Mouse (Mus musculus) heart, embryonic 16.5 days (tissue): ENCODE data around the gene Mdfi. TPM values are rescaled to one million over a fixed set of nuclear protein-coding genes. Genes with fewer than 3 reads are reported as not detected.
"Not testable (repeated sequence)": the region's sequence is repeated elsewhere in the genome, so short reads cannot be mapped to it uniquely, and the experiment has no call there.

Source experiments
- ATAC-seq: fragments of 200-750 bp; cut with Nextera tagmentation; replicated peaks from 2 replicates; pipeline ENCODE4 v1.8.0; 2017; ENCODE audit warnings: moderate number of reproducible peaks; ENCODE audit not compliant: insufficient read depth, low FRiP score; ENCODE audit errors: extremely low read depth
- H3K27ac ChIP-seq: fragments of 300-500 bp; sonication (generic); 2 replicates; pipeline ENCODE4 v1.5.1; 2014; ENCODE audit warnings: mild to moderate bottlenecking, low read length, control low read depth, moderate library complexity
- H3K27me3 ChIP-seq: fragments of 300-500 bp; sonication (generic); 2 replicates; pipeline ENCODE4 v1.6.1; 2014; ENCODE audit warnings: low read length, mixed read lengths; ENCODE audit not compliant: control insufficient read depth, insufficient read depth
- H3K36me3 ChIP-seq: fragments of 300-500 bp; sonication (generic); 2 replicates; pipeline ENCODE4 v1.6.1; 2014; ENCODE audit not compliant: control insufficient read depth, insufficient read depth
- H3K4me1 ChIP-seq: fragments of 300-500 bp; sonication (generic); 2 replicates; pipeline ENCODE4 v1.6.1; 2014; ENCODE audit warnings: low read length, mixed read lengths; ENCODE audit not compliant: control insufficient read depth, insufficient read depth
- H3K4me2 ChIP-seq: fragments of 300-500 bp; sonication (generic); 2 replicates; pipeline ENCODE4 v1.6.1; 2014; ENCODE audit warnings: low read depth, mild to moderate bottlenecking, control low read depth, low read length
- H3K4me3 ChIP-seq: fragments of 300-500 bp; sonication (generic); 2 replicates; pipeline ENCODE4 v1.5.1; 2014; ENCODE audit warnings: mild to moderate bottlenecking, control low read depth, low read length
- H3K9ac ChIP-seq: fragments of 300-500 bp; sonication (generic); 2 replicates; pipeline ENCODE4 v1.6.1; 2014; ENCODE audit warnings: low read length, control low read depth
- H3K9me3 ChIP-seq: fragments of 300-500 bp; sonication (generic); replicated peaks from 2 replicates; pipeline ENCODE4 v1.6.1; 2016; ENCODE audit warnings: low read length; ENCODE audit not compliant: control insufficient read depth
- WGBS: fragments of 180-500 bp; shearing (Covaris S2); extraction: QIAGEN DNeasy Blood & Tissue Kit; methylation state at CpG from one replicate; pipeline ENCODE4 v1.1.7; 2014; 5-methylcytosine and 5-hydroxymethylcytosine counted together
- polyA plus RNA-seq: library from polyadenylated mRNA; unstranded; fragments of >200 nt; fragmentation: Nextera tagmentation; extraction: Ambion mirVana; gene quantifications from 2 replicates; pipeline ENCODE4 v1.2.1, GENCODE M21; 2015

Mdfi gene
- polyA plus RNA-seq, 1 experiment from 2014 or later = 9.7 TPM

DNA sequence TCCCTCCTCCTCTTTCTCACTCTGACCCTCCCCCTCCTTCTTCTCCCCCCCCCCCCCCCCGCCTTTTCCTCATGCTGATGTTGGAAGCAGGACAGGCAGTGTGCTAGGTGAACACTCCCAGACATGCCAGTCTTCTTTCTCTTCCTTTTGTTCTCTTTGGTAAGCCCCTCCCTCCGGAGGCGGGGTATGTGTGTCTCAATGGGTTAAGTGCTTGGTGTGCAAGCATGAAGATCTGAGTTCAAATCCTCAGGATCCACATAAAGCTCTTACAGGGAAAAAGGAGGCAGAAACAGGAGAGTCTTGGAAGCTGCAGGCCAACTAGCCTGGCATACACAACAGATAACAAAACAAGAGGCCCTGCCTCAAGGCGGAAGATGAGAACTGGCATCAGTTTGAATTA lies 18.8 kb upstream of the Mdfi start:
- H3K9me3 ChIP-seq = peaks cover 2% of the 10 kb centered on the region; the same call in 1 of the 2 replicates
- 88% methylated on average over 3 of the region's 4 CpGs for WGBS
- no peak for ATAC-seq

DNA sequence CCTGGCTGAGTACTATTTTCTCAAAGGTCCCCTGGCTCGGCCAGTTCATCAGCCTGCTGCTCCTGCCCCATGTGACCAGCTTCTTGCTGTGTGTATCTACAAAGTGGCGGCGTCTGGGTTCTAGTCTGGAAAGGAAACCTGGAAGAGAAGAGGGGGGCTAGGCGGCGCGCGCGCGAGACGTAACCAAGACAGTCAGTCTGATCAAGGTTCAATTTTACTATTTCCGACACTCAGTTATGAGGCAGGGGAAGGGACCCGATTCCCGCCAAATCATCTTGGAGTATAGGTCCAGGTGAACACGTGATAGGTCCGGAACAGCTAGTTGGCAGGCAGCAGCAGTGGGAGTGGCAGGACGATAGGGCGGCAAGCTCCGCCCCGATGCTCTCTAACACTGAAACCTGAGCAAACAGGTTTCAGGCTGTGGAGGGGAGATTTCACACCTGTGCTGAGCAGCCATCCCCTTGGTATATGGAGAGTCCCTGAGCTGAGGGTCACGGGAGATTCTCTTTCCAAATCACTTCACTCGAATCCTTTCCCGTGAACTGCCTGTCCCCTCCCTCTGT lies 17.4 kb upstream of the Mdfi start:
- peak overlapping the region; percentile 50 for H3K9ac ChIP-seq

More for the DNA sequence above, 18.8 kb upstream of the Mdfi start:
- Histone ChIP-seq H3K4me1 (peaks cover 29% of the 10 kb centered on the region), H3K27ac (no peak overlapping the region), H3K27me3 (no peaks in the 10 kb centered on the region), H3K9ac (no peak overlapping the region), H3K36me3 (no peaks in the 10 kb centered on the region), H3K4me2 (no peak overlapping the region), H3K4me3 (no peak overlapping the region)

DNA sequence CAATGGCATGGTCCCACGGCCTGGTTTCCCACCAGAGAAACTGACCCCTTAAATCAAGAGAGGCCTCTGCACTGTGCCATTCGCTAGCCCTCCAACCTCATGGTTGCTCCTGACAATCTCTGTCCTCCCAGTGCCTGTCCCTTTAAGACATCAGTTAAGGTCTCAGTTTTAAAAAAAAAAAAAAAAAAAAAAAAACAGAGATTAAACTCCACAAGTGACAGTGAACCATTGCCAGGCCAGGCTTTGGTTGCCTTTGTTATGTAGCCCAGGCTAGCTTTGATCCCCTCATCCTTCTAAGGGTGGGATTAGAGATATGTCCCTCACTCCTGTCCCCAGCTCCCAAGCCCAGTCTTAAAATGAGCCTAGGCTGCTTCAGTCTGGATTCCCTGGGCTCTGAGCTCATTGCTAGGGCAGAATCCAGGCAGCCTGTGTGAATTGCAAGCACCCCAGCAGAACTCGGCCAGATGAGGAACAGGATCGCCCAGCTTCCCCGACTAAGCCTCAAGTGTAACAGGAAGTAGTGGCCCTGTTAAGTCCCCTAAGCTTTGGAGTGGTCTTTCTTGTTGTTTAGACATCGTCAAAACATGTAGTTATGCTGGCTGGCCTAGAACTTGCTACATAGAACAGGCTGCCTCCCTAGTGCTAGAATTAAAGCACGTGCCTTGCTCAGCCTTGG lies 16.3 kb upstream of the Mdfi start:
- H3K27me3 ChIP-seq = no peaks in the 10 kb centered on the region
- H3K27ac ChIP-seq = peak overlapping the region; percentile 87
- ATAC-seq = no peak
- H3K4me1 ChIP-seq = peaks cover 30% of the 10 kb centered on the region
- no peak overlapping the region for H3K4me3 ChIP-seq
- peak overlapping the region; percentile 29; the same call in 1 of the 2 replicates for H3K9ac ChIP-seq
- peaks cover 7% of the 10 kb centered on the region for H3K9me3 ChIP-seq
- H3K36me3 ChIP-seq = no peaks in the 10 kb centered on the region
- H3K4me2 ChIP-seq = no peak overlapping the region
- 66% methylated on average over 7 of the region's 7 CpGs for WGBS

More for the DNA sequence above, 17.4 kb upstream of the Mdfi start:
- Histone ChIP-seq H3K4me3 (peak overlapping the region; percentile 30), H3K4me2 (peak overlapping the region; percentile 61), H3K4me1 (peaks cover 29% of the 10 kb centered on the region)
- WGBS = 10% methylated on average over 22 of the region's 22 CpGs
- not testable (repeated sequence) for H3K27ac ChIP-seq, H3K9me3 ChIP-seq, ATAC-seq, H3K36me3 ChIP-seq, H3K27me3 ChIP-seq

GRCm38 (mm10) chr17:47850035-47850434 lies 15.5 kb upstream of the Mdfi start:
- H3K4me2 ChIP-seq = peak overlapping the region; percentile 6
- H3K4me3 ChIP-seq = no peak overlapping the region
- 45% methylated on average over 3 of the region's 3 CpGs for WGBS
- peak; percentile 84 for ATAC-seq
- no peak overlapping the region for H3K9ac ChIP-seq
- no peaks in the 10 kb centered on the region for H3K36me3 ChIP-seq
- H3K27ac ChIP-seq = peak overlapping the region; percentile 87
- H3K9me3 ChIP-seq = peaks cover 4% of the 10 kb centered on the region
- no peaks in the 10 kb centered on the region for H3K27me3 ChIP-seq
- peaks cover 32% of the 10 kb centered on the region for H3K4me1 ChIP-seq

- Histone ChIP-seq H3K4me1 (peaks cover 32% of the 10 kb centered on the region), H3K27ac (no peak overlapping the region), H3K9me3 (peaks cover 9% of the 10 kb centered on the region), H3K4me3 (no peak overlapping the region), H3K9ac (no peak overlapping the region), H3K27me3 (no peaks in the 10 kb centered on the region), H3K36me3 (no peaks in the 10 kb centered on the region), H3K4me2 (no peak overlapping the region)
- ATAC-seq = no peak
- WGBS = 77% methylated on average over 6 of the region's 6 CpGs
Measured at GRCm38 (mm10) chr17:47847985-47848384, 13.5 kb upstream of the Mdfi start.

GRCm38 (mm10) chr17:47845609-47846008 lies 11.1 kb upstream of the Mdfi start:
- WGBS = 71% methylated on average over 11 of the region's 11 CpGs
- no peaks in the 10 kb centered on the region for H3K27me3 ChIP-seq
- H3K9ac ChIP-seq = no peak overlapping the region
- H3K27ac ChIP-seq = no peak overlapping the region
- no peak overlapping the region for H3K4me3 ChIP-seq
- no peak overlapping the region for H3K4me2 ChIP-seq
- H3K9me3 ChIP-seq = peaks cover 9% of the 10 kb centered on the region
- H3K4me1 ChIP-seq = peaks cover 19% of the 10 kb centered on the region
- ATAC-seq = no peak
- no peaks in the 10 kb centered on the region for H3K36me3 ChIP-seq

DNA sequence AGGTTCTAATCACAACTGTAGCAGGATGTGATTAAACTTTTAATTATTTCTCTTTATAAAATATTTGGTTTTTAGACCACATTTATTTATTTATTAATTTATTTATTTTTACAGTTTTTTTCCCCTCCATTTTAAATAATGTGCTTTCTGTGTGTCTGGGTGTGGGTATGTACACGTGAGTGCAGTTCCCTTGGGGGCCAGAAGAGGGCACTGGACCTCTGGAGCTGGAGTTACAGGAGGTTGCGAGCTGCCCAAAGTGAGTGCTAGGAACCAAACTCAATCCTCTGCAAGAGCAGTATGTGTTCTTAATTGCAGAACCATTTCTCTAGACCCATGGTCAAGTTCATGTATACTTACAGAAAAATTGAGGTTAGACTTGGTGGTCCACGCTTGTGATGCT lies 9.0 kb upstream of the Mdfi start:
- no peak overlapping the region for H3K4me3 ChIP-seq
- no peak overlapping the region for H3K4me2 ChIP-seq
- H3K9me3 ChIP-seq = peaks cover 9% of the 10 kb centered on the region
- H3K36me3 ChIP-seq = no peaks in the 10 kb centered on the region
- WGBS = 95% methylated on average over 3 of the region's 3 CpGs
- no peak overlapping the region for H3K9ac ChIP-seq
- no peak for ATAC-seq
- no peak overlapping the region for H3K27ac ChIP-seq
- no peaks in the 10 kb centered on the region for H3K27me3 ChIP-seq
- H3K4me1 ChIP-seq = peaks cover 7% of the 10 kb centered on the region; the same call in 1 of the 2 replicates

DNA sequence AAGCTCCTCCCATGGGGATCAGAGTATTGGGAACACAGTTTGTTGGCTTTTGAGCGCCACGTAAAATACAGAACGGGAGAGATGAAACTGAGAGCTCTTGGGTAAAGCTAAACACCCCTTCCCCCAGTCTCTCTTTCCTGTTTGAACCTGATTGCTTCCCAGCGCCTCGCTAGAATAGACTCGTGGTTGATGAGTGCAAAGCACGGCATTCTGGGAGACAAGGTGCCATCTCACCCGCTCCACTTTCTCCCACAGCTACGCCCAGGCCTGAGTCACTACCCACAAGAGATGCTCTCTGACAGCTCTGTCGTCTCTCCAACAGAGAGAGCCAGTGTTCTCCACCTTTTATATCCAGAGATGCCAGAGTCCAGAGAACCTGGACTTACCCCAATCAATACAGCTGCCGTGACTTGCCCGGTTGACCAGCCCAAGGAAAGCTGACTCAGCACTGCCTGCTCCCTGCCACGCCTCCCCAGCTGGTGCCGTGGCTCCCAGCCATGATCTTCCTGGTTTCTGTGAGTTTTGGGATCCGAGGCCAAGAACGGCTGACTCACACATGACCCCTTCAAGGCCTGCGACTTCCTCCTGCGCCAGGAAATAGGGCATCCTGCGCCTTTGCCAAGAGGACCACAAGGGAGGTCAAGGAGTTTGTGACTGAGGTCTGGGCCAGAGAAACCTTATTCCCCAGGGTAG lies 7.6 kb upstream of the Mdfi start:
- WGBS = 59% methylated on average over 19 of the region's 19 CpGs
- H3K4me3 ChIP-seq = no peak overlapping the region
- peak; percentile 54 for ATAC-seq
- no peaks in the 10 kb centered on the region for H3K27me3 ChIP-seq
- peak overlapping the region; percentile 58 for H3K27ac ChIP-seq
- H3K9me3 ChIP-seq = peaks cover 5% of the 10 kb centered on the region
- H3K9ac ChIP-seq = no peak overlapping the region
- no peaks in the 10 kb centered on the region for H3K36me3 ChIP-seq
- H3K4me2 ChIP-seq = no peak overlapping the region
- peaks cover 13% of the 10 kb centered on the region for H3K4me1 ChIP-seq

DNA sequence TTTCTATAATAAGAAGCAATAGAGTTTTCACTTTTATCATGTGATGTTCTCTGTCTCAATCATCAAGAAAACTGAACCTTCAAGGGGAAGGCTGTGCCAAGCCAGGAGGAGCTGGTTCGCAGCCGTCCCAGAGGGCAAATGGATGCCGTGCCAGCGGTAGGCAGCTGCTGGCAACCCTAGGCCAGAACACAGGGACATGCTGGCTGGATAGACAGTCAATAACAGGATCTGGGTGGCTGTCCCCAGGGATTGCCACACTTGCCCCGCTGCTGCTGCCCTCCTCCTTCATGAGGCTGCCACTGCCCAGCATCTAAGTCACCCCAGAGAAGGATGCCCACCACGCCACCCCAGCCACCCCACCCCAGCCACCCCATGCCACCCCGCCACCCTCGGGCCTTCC lies 7.0 kb upstream of the Mdfi start:
- no peak overlapping the region for H3K4me2 ChIP-seq
- no peak overlapping the region for H3K9ac ChIP-seq

More for the DNA sequence above, 7.0 kb upstream of the Mdfi start:
- ATAC-seq = no peak
- no peaks in the 10 kb centered on the region for H3K36me3 ChIP-seq
- peaks cover 5% of the 10 kb centered on the region for H3K9me3 ChIP-seq
- WGBS = 84% methylated on average over 8 of the region's 8 CpGs
- H3K4me3 ChIP-seq = no peak overlapping the region
- no peaks in the 10 kb centered on the region for H3K27me3 ChIP-seq
- H3K27ac ChIP-seq = no peak overlapping the region
- peaks cover 13% of the 10 kb centered on the region for H3K4me1 ChIP-seq
